Mouse (Mus musculus): Measurements from ENCODE around the gene Cc2d1a. TPM values are rescaled to one million over a fixed set of nuclear protein-coding genes. Genes with fewer than 3 reads are reported as not detected.

Cc2d1a gene
- polyA plus RNA-seq, 1 experiment: 38.0 TPM

DNA sequence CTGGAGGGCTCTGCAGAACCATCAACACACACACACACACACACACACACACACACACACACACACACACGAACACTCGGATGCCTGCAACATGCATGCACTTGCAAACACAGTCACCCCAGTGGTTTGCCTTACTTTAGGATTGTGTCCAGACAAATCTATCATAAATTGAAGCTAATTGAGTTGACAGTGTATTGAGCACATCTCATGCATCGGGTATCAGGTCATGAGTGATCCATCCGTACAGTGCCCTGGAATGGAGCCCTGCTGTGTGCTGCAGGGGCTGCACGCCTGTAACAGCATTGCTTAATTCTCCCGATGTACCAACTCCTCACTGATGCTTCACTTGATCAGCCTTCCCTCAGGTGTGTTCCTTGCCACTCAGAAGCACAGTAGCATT is 32.1 kb downstream of the Cc2d1a start:
- TF ChIP-seq CTCF (IDR thresholded peaks at IDR 0.05; ENCODE audit: extremely low read depth, insufficient read depth, low read length): no peak
- no peak for TF ChIP-seq POLR2A (IDR thresholded peaks at IDR 0.05; ENCODE audit: extremely low read depth, insufficient read depth, low read length)
- H3K4me1 ChIP-seq (ENCODE audit: control insufficient read depth, insufficient read depth, low read length): no peaks in the 10 kb centered on the region
- no peak overlapping the region for H3K27ac ChIP-seq (ENCODE audit: insufficient read depth, low read length)
- H3K4me3 ChIP-seq (ENCODE audit: insufficient read depth, low read length): no peak overlapping the region

DNA sequence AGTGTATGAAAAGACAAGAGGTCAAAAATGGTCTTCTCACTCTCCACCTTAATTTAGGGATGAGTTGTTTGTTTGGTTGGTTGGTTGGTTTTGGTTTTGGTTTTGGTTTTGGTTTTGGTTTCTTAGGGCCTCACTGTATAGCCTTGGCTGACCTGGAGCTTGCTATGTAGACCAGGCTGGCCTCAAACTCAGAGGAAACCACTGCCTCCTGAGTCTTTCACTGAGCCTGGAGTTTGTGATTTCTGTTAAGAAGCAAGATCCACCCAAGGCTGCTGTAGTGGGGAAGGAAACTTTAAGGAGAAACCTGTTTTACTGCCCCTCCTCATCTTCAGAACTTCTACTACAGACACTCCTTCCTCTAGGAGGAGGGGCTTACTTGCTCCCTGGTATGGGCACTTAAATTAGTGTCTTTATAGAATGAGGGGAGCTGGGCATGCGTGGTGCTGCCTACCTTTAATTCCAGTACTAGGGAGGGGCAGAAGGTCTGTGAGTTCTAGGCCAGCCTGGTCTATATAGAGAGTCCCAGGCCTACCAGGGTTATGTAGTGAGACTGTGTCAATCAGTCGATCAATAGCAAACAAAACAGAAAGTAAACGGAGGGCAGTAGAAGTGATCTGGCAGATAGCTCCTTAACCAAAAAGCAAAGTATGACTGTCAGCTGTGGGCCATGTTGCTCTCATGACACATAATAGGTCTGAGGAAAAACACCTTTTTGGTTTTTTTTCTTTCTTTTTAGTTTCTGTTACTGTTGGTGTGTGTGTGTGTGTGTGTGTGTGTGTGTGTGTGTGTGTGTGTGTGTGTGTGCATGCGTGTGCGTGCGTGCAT is 41.3 kb downstream of the Cc2d1a start:
- Histone ChIP-seq H3K4me1 (ENCODE audit: control insufficient read depth, insufficient read depth, low read length) (no peaks in the 10 kb centered on the region), H3K27ac (ENCODE audit: insufficient read depth, low read length) (no peak overlapping the region), H3K4me3 (ENCODE audit: insufficient read depth, low read length) (no peak overlapping the region)
- TF ChIP-seq POLR2A (IDR thresholded peaks at IDR 0.05; ENCODE audit: extremely low read depth, insufficient read depth, low read length) (no peak), CTCF (IDR thresholded peaks at IDR 0.05; ENCODE audit: extremely low read depth, insufficient read depth, low read length) (no peak)

DNA sequence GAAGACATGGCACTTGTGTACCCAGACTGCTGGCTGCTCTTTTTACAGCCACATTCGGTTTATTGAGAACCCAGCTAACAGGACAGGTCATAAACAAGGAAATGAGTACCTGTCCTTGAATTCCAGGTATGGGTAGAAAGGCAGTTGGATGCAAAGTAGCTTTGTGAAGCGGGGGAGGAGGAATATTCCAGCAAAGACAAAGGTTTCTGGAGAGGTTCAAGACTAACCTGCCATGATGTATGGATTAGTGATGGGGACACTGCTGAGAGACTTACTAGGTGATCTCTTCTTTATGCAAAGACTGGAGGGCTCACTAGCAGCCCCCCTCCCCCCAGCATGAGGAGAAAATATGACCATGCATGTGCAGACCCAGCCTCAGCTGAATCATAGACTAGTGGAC is 42.1 kb downstream of the Cc2d1a start:
- no peak overlapping the region for H3K4me3 ChIP-seq (ENCODE audit: insufficient read depth, low read length)
- no peak for TF ChIP-seq CTCF (IDR thresholded peaks at IDR 0.05; ENCODE audit: extremely low read depth, insufficient read depth, low read length)
- TF ChIP-seq POLR2A (IDR thresholded peaks at IDR 0.05; ENCODE audit: extremely low read depth, insufficient read depth, low read length): no peak
- no peaks in the 10 kb centered on the region for H3K4me1 ChIP-seq (ENCODE audit: control insufficient read depth, insufficient read depth, low read length)
- H3K27ac ChIP-seq (ENCODE audit: insufficient read depth, low read length): no peak overlapping the region

DNA sequence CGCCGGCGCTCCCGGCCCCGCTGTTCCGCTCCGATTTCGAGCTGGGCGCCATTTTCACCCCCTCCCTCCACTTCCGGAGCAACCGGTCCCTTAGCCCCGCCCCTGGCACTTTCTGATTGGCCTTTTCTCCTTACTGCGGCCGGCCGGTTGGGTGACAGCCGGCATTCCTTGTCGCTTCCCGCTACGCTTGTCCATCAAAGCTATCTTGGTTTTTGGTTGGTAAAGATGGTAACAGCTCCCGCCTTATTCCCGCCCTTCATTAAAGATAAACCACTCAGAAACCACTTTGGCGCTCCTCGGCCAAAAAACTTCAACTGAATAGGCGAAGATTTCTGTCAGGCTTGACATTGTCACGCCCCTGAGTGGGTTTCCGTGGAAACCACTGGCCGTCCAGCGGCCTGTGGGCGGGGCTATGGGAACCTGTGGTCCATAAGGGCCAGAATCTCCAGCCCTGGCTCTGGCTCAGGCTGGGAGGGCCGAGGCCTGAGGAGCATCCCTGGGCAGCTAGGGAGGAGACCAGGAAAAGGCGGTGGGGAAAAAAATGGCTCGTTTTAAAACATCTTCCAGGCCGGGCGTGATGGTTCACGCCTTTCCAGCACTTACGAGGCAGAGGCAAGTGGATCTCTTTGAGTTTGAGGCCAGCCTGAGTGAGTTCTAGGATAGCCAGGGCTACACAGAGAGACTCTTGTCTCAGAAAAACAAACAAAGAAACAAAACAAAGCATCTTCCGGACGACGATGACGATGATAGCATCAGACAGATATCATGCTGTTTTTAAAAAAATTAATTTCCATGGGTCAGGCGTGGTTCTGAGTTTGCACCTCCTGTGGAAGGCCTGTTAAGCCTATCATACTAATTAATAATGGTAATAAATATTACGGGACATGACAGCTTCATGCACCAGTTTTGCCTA is 42.8 kb downstream of the Cc2d1a start, which contains the start of gene Dcaf15:
Gene Dcaf15, minus strand, starts transcription at position 72 of the 913 bp plus-strand sequence.
- no peak within 1 kb of the TSS for H3K27ac ChIP-seq (ENCODE audit: insufficient read depth, low read length)
- H3K4me3 ChIP-seq (ENCODE audit: insufficient read depth, low read length): peak within 1 kb of the TSS; percentile 56
- H3K4me1 ChIP-seq (ENCODE audit: control insufficient read depth, insufficient read depth, low read length): no peaks in the 10 kb centered on the region
- TF ChIP-seq POLR2A (IDR thresholded peaks at IDR 0.05; ENCODE audit: extremely low read depth, insufficient read depth, low read length) (peak; percentile 67; the same call in 1 of the 2 replicates), CTCF (IDR thresholded peaks at IDR 0.05; ENCODE audit: extremely low read depth, insufficient read depth, low read length) (no peak)

DNA sequence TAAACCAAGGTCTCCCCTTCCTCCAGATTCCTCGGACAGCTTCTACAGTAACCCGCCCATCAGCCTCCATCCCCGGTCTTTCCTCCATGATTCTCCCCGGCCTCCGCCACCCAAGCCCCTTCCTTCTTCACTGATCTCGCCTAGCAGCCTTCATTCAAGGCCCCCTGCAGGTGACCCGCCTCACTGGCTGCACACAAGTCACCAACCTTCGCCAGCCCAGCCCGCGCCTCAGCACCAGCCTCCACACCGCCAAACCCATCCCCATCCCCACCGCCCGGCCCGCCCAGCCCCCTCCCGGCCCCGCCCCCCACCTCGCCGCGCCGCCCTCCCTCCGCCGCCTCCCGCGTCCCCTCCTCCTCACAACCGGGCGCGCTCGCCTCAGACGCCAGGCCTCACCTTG is 43.5 kb downstream of the Cc2d1a start:
- H3K27ac ChIP-seq (ENCODE audit: insufficient read depth, low read length): no peak overlapping the region
- H3K4me1 ChIP-seq (ENCODE audit: control insufficient read depth, insufficient read depth, low read length): no peaks in the 10 kb centered on the region
- H3K4me3 ChIP-seq (ENCODE audit: insufficient read depth, low read length): peak overlapping the region; percentile 56
- TF ChIP-seq POLR2A (IDR thresholded peaks at IDR 0.05; ENCODE audit: extremely low read depth, insufficient read depth, low read length) (no peak), CTCF (IDR thresholded peaks at IDR 0.05; ENCODE audit: extremely low read depth, insufficient read depth, low read length) (no peak)

DNA sequence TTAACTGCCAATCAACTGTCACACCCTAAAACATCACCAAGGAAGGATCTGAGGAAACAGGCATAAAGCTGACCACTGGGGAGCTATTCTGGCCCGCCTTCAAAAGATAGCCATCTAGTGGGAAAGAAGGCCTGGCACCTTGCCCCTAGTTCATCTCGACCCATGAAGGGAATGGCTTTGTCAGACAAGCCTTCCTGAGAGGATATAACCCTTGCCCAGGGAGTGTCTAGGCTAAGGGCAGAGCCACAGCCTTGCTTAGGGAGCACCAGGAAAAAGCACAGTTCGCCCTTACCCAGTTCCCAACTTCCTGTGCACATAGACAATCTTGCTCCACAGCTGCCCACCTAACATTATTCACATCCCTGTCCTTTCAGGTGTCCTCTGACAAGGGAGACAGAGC is 44.1 kb downstream of the Cc2d1a start:
- TF ChIP-seq CTCF (IDR thresholded peaks at IDR 0.05; ENCODE audit: extremely low read depth, insufficient read depth, low read length) (no peak), POLR2A (IDR thresholded peaks at IDR 0.05; ENCODE audit: extremely low read depth, insufficient read depth, low read length) (no peak)
- H3K4me3 ChIP-seq (ENCODE audit: insufficient read depth, low read length): peak overlapping the region; percentile 56
- H3K4me1 ChIP-seq (ENCODE audit: control insufficient read depth, insufficient read depth, low read length): no peaks in the 10 kb centered on the region
- H3K27ac ChIP-seq (ENCODE audit: insufficient read depth, low read length): no peak overlapping the region

DNA sequence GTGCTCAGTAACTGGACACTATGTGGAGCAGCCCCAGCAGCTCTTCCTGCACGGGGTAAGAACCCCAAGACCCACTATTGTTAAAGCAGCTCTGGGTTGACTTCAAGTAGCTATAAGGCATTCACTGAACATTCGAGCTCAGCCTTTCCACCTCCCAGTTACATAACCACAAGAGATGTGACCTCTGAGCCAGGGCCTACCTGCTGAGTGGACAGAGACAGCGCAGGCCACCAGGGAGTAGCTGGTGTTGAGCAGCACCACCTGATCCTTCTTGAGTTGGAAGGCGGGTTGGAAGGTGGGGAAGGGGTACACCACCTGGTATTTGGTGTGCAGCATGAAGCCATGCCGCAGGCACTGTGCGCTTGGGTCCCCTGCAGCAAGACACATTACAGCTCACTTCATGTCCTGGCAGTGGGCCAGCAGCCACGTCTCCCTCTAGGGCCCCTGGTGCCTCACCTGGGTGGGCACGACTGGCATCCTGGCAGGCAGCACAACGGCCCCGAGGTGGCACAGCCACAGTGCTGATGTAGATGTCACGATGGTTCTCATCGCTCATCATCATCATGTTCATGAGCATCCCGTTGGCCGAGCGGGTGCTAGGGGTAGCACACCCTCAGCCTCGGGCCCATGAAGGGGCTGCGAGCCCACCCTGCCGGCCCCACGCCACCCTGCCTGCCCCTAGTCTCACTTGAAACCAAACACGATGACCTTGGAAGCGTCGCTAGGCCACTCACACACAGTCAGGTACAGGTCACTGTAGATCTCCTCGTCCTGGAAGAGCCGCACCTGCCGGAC is 46.1 kb downstream of the Cc2d1a start:
- TF ChIP-seq POLR2A (IDR thresholded peaks at IDR 0.05; ENCODE audit: extremely low read depth, insufficient read depth, low read length) (no peak), CTCF (IDR thresholded peaks at IDR 0.05; ENCODE audit: extremely low read depth, insufficient read depth, low read length) (no peak)
- Histone ChIP-seq H3K27ac (ENCODE audit: insufficient read depth, low read length) (no peak overlapping the region), H3K4me3 (ENCODE audit: insufficient read depth, low read length) (no peak overlapping the region), H3K4me1 (ENCODE audit: control insufficient read depth, insufficient read depth, low read length) (no peaks in the 10 kb centered on the region)

DNA sequence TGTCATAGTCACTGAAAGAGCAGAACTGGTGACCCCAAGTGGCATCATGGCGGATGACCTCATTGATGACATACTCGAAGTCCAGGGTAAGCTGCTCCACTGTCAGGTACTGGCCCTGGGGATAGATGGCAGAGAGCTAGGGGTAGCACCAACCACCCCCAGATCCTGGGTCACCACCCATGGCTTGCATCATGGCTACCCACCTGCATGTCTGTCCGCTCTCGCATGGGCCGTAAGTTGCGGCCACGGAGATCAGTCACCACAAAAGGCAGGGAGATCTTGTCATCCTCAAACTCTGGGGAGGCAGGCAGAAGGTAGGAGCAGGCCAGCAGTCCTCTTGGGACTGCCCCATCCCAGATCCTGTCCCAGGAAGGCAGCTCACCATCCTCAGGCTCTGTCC is 49.4 kb downstream of the Cc2d1a start:
- no peak overlapping the region for H3K27ac ChIP-seq (ENCODE audit: insufficient read depth, low read length)
- TF ChIP-seq CTCF (IDR thresholded peaks at IDR 0.05; ENCODE audit: extremely low read depth, insufficient read depth, low read length) (no peak), POLR2A (IDR thresholded peaks at IDR 0.05; ENCODE audit: extremely low read depth, insufficient read depth, low read length) (no peak)
- no peak overlapping the region for H3K4me3 ChIP-seq (ENCODE audit: insufficient read depth, low read length)
- H3K4me1 ChIP-seq (ENCODE audit: control insufficient read depth, insufficient read depth, low read length): no peaks in the 10 kb centered on the region

DNA sequence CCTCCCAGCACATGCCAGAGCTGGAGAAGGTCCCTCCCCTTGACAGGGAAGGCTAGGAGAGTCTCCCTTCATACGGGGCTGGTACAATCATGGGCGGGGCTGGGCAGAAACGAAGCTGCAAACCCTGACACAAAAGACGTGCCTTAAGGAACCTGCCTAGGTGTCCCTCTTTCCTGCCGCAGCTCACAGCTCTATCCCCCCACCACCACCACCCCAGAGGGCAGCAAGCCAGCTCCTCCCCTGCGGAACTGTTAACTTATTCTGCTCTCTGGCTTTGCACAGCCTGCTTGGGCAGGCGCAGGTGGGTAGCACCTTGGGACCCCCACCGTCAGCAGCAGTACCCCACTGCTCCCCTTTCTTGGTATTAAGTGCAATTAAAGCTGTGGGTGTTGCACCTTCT is 51.7 kb downstream of the Cc2d1a start:
- Histone ChIP-seq H3K4me1 (ENCODE audit: control insufficient read depth, insufficient read depth, low read length) (no peaks in the 10 kb centered on the region), H3K27ac (ENCODE audit: insufficient read depth, low read length) (no peak overlapping the region), H3K4me3 (ENCODE audit: insufficient read depth, low read length) (no peak overlapping the region)
- TF ChIP-seq CTCF (IDR thresholded peaks at IDR 0.05; ENCODE audit: extremely low read depth, insufficient read depth, low read length) (no peak), POLR2A (IDR thresholded peaks at IDR 0.05; ENCODE audit: extremely low read depth, insufficient read depth, low read length) (no peak)

Measured in cortical plate, adult 2 months (tissue).